Mouse (Mus musculus): ENCODE results near the gene Cdk15.
A peak's percentile ranks its signal among the peaks of the same experiment; 100 is the strongest.

The Cdk15 gene

GRCm38 (mm10) chr1:59256751-59257231 is at the start of gene Cdk15:
Gene Cdk15 (plus strand): TSS chr1:59256906.
- DNase-seq (ENCODE audit: low read depth, low spot score), result peak; percentile 39

- DNase-seq (ENCODE audit: low read depth, low spot score), result no peak
Measured at GRCm38 (mm10) chr1:59208331-59208730, 48.4 kb upstream of the Cdk15 start.

DNA sequence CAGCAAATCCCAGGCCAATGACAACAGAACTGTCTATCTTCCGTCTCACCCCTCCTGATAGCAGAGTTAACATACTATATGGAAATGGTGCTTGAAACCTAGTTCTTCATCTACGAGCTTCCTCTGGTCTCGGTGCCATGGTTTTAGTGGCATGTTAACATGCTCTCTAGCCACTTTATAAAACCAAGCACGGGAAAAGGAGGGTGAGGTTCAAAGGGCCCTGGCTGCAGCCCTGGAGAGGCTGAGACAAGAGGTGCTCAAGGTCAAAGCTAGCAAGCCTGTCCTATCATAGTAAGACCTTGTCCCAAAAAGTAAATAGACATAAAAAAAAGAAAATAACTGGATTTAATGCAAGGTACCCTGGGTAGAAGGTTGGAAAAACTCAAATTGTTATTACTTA is 45.1 kb upstream of the Cdk15 start:
- no peak for DNase-seq (ENCODE audit: low read depth, low spot score)

- DNase-seq (ENCODE audit: low read depth, low spot score), result no peak
Measured at GRCm38 (mm10) chr1:59212076-59212779, 44.5 kb upstream of the Cdk15 start.

DNA sequence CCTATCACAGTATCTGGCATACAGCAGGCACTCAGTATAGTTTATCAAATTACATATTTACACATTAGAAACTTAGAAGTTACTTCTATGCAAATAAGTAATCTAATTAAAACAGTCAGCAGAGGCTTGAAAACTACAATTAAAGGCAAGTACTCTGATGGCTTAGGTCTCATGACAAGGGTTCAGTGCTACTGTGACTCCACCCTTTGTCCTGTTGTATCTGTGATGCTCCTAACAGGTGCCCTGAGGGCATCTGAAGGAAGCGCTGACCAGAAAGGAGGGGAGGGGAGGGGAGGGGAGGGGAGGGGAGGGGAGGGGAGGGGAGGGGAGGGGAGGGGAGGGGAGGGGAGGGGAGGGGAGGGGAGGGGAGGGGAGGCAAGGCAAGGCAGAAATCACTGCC is 43.8 kb upstream of the Cdk15 start:
- peak; percentile 9 for DNase-seq (ENCODE audit: low read depth, low spot score)

DNA sequence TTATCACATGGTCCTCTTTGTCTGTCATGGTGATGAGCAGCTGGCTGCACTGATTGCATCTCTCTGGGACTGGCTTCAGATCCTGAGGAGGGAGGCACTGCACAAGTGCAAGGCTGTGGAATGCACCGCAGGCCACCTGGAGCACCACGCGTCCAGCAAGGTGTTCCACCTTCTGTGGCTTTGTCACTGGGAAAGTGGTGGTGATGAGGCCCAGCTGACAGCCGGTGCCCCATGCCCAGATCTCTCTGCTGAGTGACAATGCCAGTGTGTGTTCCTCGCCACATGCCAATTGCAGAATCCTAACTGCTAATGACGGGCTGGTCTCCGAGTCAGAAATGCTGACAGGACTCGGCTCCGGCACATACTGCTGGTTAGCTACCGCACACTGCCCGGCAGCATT is 41.3 kb upstream of the Cdk15 start:
- DNase-seq (ENCODE audit: low read depth, low spot score), result no peak

DNA sequence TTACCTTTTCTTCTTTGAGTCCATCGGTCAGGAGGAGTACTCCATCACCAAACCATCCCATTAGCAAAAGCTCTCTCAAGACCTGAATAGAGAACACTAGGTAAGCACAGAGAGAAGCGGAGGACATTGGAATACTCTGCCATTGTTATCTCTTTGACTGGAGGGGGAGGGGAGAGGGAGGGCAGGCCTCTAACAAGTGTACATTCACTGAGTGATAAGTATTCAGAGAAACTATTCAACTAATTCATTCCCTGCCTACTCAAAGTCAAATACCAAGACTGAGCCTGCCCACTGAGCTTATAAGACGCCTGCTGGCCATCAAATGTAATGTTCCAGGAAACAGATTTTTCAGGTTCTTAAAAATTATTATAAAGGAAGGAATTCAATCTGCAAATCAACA is 36.3 kb upstream of the Cdk15 start:
- DNase-seq (ENCODE audit: low read depth, low spot score), result no peak

- no peak for DNase-seq (ENCODE audit: low read depth, low spot score)
Measured at GRCm38 (mm10) chr1:59221591-59221990, 35.1 kb upstream of the Cdk15 start.

- no peak for DNase-seq (ENCODE audit: low read depth, low spot score)
Measured at GRCm38 (mm10) chr1:59222101-59222825, 34.4 kb upstream of the Cdk15 start.

DNA sequence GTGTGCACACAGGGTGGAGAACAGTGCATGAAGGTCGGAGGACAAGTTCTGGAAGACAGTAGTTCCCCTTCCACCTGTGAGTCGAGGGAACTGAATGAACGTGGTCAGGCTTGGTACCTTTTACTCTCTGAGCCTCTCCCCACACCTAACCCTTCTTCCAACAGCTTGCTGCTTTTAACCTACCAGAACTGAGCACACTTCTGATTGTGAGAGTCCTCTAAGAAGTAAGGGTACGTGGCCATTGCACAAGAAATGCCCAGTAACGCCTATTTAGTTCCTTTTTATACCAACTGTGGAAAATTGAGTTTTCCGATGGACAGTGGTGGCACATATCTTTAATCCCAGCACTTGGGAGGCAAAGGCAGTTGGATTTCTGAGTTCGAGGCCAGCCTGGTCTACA is 28.2 kb upstream of the Cdk15 start:
- no peak for DNase-seq (ENCODE audit: low read depth, low spot score)

DNA sequence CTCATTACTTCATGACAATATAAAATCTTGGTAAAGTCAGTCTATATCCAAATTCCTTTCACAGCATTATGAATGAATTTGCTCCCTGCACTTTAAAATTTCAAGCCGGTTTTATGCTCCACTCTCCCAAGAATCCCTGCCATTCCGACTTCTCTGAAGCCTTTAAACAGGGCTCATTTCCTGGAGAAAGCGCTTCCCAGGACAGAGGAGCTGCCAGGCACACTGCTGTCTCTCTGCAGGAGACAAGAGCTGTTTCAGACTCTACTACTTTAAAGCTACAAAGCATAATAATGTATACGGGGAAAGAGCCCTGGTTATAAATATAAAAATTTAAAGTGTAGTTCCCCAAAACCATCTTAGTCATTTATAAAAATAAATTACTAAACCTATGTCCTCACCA is 27.5 kb upstream of the Cdk15 start:
- DNase-seq (ENCODE audit: low read depth, low spot score), result no peak

DNA sequence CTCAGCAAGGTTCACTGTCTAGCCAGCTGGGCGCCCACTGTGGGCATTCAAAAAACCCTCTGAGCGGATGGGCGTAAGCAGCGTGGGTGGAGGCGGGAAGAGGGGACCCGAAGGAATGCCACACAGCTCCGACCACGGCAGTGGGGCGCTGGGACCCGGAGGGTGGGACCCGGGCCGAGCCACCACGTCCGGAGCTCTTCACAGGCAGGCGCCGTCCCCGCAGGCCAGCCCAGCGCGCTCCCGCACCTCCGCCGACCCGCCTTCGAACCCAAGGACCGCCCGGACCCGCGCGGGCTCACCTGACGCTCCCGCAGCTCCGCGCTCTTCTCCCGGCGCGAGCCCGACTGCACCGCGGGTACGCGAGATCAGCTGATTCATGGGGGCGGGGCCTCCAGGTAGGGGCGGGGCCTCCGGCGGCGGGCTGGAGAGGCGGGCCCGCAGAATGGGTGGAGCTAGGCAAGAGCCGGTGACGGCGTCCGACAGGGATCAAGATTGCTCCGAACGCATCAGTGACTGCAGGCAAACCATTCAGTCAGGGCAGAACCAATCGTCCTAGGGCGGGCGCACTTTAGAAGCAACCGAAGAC is 19.8 kb upstream of the Cdk15 start, which contains the start of gene Als2:
Gene Als2 (minus strand): TSS at position 376 of the 586 bp plus-strand sequence.
- DNase-seq (ENCODE audit: low read depth, low spot score), result peak; percentile 97

GRCm38 (mm10) chr1:59237614-59238211 is 19.0 kb upstream of the Cdk15 start:
- peak; percentile 68 for DNase-seq (ENCODE audit: low read depth, low spot score)

DNA sequence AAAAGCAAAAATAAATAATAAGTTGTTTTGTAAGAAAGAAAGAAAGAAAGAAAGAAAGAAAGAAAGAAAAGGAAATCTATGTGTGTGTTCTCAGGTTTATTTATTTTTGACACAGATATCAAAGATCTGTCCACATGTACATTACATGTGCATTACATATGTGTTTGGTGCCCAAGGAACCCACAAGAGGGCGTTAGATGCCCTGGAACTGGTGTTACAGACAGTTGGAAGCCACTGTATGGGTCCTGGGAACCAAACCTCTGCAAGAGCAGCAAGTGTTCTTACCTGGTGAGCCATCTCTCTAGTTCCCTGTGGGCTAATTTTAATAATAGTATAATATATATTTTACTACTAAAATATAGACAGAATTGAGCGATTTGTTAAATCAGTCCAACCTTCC is 12.9 kb upstream of the Cdk15 start:
- no peak for DNase-seq (ENCODE audit: low read depth, low spot score)

DNA sequence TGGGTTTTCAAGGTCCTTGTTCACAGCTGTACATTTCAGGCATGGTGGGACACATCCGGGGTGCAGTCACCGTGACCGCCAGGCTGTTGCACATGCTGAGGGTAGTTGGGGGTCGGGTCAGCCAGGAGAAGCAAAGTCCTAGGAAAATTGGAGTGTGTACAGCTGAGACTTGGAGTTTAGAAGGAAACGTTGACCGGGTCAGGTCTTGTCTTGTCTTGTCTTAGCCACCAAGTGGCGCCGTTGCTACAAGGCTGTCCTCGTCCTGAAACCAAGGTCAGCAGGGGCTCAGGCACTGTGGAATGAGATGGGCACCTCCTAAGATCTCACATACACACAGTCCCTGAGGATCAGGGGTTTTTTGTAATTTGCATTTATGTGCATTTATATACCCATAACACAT is 9.1 kb upstream of the Cdk15 start:
- peak; percentile 81 for DNase-seq (ENCODE audit: low read depth, low spot score)

DNA sequence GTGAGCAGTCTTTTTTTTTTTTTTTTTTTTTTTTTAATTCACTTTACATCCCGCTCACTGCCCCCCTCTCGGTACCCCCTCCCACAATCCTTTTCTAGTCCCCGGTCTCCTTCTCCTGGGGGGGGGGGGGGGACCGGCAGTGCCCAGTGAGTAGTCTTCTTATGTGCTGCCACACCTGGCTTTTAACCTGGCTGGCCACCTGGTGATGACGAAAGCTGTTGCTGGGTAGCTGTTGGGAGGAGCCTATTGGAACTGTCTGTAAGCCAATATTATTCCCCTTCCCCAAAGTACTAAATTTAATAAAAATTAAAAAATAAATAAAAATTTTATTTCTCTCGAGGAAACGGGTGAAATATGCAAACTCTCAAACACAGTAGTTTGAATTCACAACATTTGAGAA is 3.9 kb upstream of the Cdk15 start:
- no peak for DNase-seq (ENCODE audit: low read depth, low spot score)

GRCm38 (mm10) chr1:59253301-59253909 is 3.3 kb upstream of the Cdk15 start:
- no peak for DNase-seq (ENCODE audit: low read depth, low spot score)

GRCm38 (mm10) chr1:59257736-59258135 is 1.0 kb downstream of the Cdk15 start:
- peak; percentile 39 for DNase-seq (ENCODE audit: low read depth, low spot score)

DNA sequence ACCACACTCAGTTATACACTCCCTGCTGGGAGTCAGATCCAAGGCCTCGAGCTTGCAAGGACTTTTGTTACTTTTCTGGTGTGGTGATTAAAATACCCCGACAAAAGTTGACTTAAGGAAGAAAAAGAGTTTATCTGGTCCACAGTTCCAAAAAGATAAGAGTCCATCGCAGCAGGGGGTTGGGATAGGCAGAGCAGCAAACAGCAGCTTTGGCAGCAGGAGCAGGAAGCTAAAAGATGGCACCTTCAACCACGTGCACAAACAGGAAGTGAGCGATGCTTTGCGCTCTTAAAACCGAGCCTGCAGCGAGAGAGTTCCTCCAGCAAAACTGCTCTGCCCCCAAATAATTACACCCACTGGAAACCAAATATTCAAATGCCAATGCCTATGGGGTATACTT is 12.2 kb downstream of the Cdk15 start:
- no peak for DNase-seq (ENCODE audit: low read depth, low spot score)

DNA sequence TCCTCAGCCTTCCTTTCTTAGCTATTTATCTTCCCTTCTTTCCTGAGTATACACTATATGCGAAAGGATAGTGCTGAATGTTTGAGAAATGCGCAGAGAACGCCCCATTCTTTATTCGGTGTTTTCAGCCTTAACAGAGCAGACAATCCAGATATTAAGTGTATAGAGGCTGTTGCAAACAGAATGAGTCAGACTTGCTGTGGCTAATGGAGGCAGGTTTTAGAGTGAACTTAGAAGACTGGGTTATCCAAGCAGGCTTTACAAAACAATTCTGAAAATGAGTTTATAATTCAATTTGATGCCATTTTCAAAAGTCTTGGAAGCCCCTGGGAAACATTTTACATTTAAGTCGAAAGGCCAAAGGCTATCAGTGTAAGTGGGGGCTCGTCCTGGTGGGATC is 12.8 kb downstream of the Cdk15 start:
- DNase-seq (ENCODE audit: low read depth, low spot score), result no peak

GRCm38 (mm10) chr1:59269951-59270689 is 13.4 kb downstream of the Cdk15 start:
- peak; percentile 82 for DNase-seq (ENCODE audit: low read depth, low spot score)
